19 mouse cellular contexts compared by ENCODE assay signal in the genomic region with DNA sequence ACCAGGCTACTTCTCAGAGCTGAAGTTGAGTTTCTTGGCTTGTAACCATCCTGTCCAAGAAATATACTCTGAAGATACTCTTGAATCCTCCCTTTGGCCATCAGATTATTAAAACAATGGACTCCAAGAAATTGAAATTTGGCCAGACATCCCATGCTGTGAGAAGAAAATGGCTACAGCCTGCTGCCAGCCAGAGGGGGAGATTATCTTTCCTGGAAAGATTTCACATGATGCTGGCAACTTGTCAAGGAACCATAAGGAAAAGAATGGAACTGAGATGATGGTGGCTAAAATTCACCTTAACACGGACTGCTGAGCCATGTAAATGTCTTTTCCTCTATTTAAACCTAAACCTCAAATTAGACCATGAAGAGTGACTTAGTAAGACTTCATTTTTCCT.
DNase-seq lines count a peak whose midpoint lies in the region; ATAC-seq and TF ChIP-seq lines count a peak whose summit lies in the region.
"Had no signal": no experiment of that assay in that cellular context is flagged by ENCODE, and none has a peak within 500 bp of the region (broad histone marks: within the 10 kb centered on the region; RNA-seq: fewer than 3 reads in every experiment).

No protein-coding gene starts in this region.

- intact Hi-C loops in left cerebral cortex, postnatal 36 days (cut with DNase I), result no loop called here

- TF ChIP-seq POLR2A in brain, embryonic 14.5 days (IDR thresholded peaks at IDR 0.05; ENCODE audit: borderline replicate concordance, extremely low read depth, insufficient read depth, insufficient read length, poor library complexity, severe bottlenecking), result no peak

- 53% methylated on average over 1 of the region's 1 CpGs for WGBS in forebrain, embryonic 14.5 days
- WGBS in forebrain, embryonic 15.5 days, result 32% methylated on average over 1 of the region's 1 CpGs

- no peaks in the 10 kb centered on the region for H3K4me1 ChIP-seq in forebrain, embryonic 14.5 days (ENCODE audit: control insufficient read depth, insufficient read depth, low read length)
- 0 out of 2 replicates have a peak, but pooled peaks cover 3% of the 10 kb centered on the region for H3K4me1 ChIP-seq in forebrain, embryonic 15.5 days
- H3K4me1 ChIP-seq: embryonic facial prominence, embryonic 10.5 days; forebrain, embryonic 13.5 days; heart, embryonic 15.5 days; hindbrain, embryonic 15.5 days had no signal

- ATAC-seq in forebrain, embryonic 14.5 days, result no peak
- no peak for ATAC-seq in forebrain, embryonic 15.5 days (replicated peaks)
- ATAC-seq: forebrain, embryonic 13.5 days; inflammation-experienced regulatory T-cells, adult 6 months; intestine, postnatal 0 days had no signal

- H3K27ac ChIP-seq in forebrain, embryonic 14.5 days (ENCODE audit: low read depth, low read length), result no peak overlapping the region
- H3K27ac ChIP-seq in forebrain, embryonic 15.5 days (replicated peaks), result no peak overlapping the region
- H3K27ac ChIP-seq: embryonic facial prominence, embryonic 10.5 days; forebrain, embryonic 13.5 days; heart, adult 2 months; heart, embryonic 15.5 days; hindbrain, embryonic 15.5 days had no signal

- DNase-seq in forebrain, embryonic 14.5 days (ENCODE audit: low spot score), result peak; percentile 42
- peak; percentile 54 for DNase-seq in brain, embryonic 14.5 days (ENCODE audit: low read depth)
- DNase-seq in cerebellum, adult 8-10 months, result peak; percentile 20
- peak; percentile 57 to 75 for DNase-seq in cerebellum, postnatal 14 days
- DNase-seq in left cerebral cortex, postnatal 36 days (ENCODE audit: low spot score in 2 of 2), result no peak
- no peak for DNase-seq in natural killer cell, adult 2 months (ENCODE audit: low spot score in 2 of 2)
- DNase-seq in neural tube, embryonic 10.5 days (ENCODE audit: extremely low spot score, low spot score), result no peak
- DNase-seq: adrenal gland, postnatal 10 days; heart, adult 2 months; heart, postnatal 14 days; kidney, adult 8-10 months had no signal

- no peaks in the 10 kb centered on the region for H3K27me3 ChIP-seq in forebrain, embryonic 14.5 days (replicated peaks; ENCODE audit: control insufficient read depth, insufficient read depth, low read length)
- no peaks in the 10 kb centered on the region for H3K27me3 ChIP-seq in forebrain, embryonic 15.5 days
- H3K27me3 ChIP-seq: forebrain, embryonic 13.5 days; heart, embryonic 15.5 days; hindbrain, embryonic 15.5 days had no signal

- TF ChIP-seq CTCF in brain, embryonic 14.5 days (IDR thresholded peaks at IDR 0.05; ENCODE audit: borderline replicate concordance, extremely low read depth, insufficient read depth, insufficient read length), result no peak

- H3K4me3 ChIP-seq in forebrain, embryonic 14.5 days (ENCODE audit: low read depth, low read length), result no peak overlapping the region
- no peak overlapping the region for H3K4me3 ChIP-seq in forebrain, embryonic 15.5 days
- H3K4me3 ChIP-seq: embryonic facial prominence, embryonic 10.5 days; forebrain, embryonic 13.5 days; heart, adult 2 months; heart, embryonic 15.5 days; hindbrain, embryonic 15.5 days had no signal

- no peaks in the 10 kb centered on the region for H3K9me3 ChIP-seq in forebrain, embryonic 14.5 days (replicated peaks; ENCODE audit: control insufficient read depth, low read length)
- no peaks in the 10 kb centered on the region for H3K9me3 ChIP-seq in forebrain, embryonic 15.5 days
- H3K9me3 ChIP-seq: embryonic facial prominence, embryonic 10.5 days; heart, embryonic 15.5 days; hindbrain, embryonic 15.5 days had no signal

- H3K36me3 ChIP-seq in forebrain, embryonic 14.5 days (ENCODE audit: control insufficient read depth, insufficient read depth, low read length), result no peaks in the 10 kb centered on the region
- no peaks in the 10 kb centered on the region for H3K36me3 ChIP-seq in forebrain, embryonic 15.5 days
- H3K36me3 ChIP-seq: embryonic facial prominence, embryonic 10.5 days; heart, embryonic 15.5 days; hindbrain, embryonic 15.5 days had no signal

- H3K9ac ChIP-seq in forebrain, embryonic 14.5 days (ENCODE audit: low read length), result no peak overlapping the region
- no peak overlapping the region for H3K9ac ChIP-seq in forebrain, embryonic 15.5 days (replicated peaks)
- H3K9ac ChIP-seq: forebrain, embryonic 13.5 days; heart, embryonic 15.5 days; hindbrain, embryonic 15.5 days had no signal

- no peak overlapping the region for H3K4me2 ChIP-seq in forebrain, embryonic 14.5 days (ENCODE audit: low read length)
- no peak overlapping the region for H3K4me2 ChIP-seq in forebrain, embryonic 15.5 days (replicated peaks)
- H3K4me2 ChIP-seq: forebrain, embryonic 13.5 days; heart, embryonic 11.5 days; heart, embryonic 15.5 days; hindbrain, embryonic 15.5 days had no signal

Comparison
In these comparisons a context has a peak if more than half of its experiments do, and no peak if none do; other contexts are left out.
1. DNase-seq: peak in forebrain, embryonic 14.5 days (single experiment), brain, embryonic 14.5 days (single experiment), cerebellum, adult 8-10 months (single experiment) and cerebellum, postnatal 14 days (2 of 2); none in left cerebral cortex, postnatal 36 days (0 of 2), natural killer cell, adult 2 months (0 of 2) and neural tube, embryonic 10.5 days (single experiment).